Mouse (Mus musculus): ENCODE measurements at regions not wholly inside any gene's neighbourhood (a gene's known extent, or its start where the extent isn't known, plus 50 kb on each side); places are given as distances from the start of the nearest gene placed in this dataset.
"Not testable (repeated sequence)": the region's sequence is repeated elsewhere in the genome, so short reads cannot be mapped to it uniquely, and the experiment has no call there.

GRCm38 (mm10) chr15:14951246-14951645 is 1777.3 kb upstream of the Cdh9 start:
- H3K9ac ChIP-seq (ENCODE audit: low read depth, low read length) = no peak overlapping the region
- TF ChIP-seq CTCF (IDR thresholded peaks at IDR 0.05; ENCODE audit: low read depth) = no peak
- whole genome bisulfite sequencing = 80% methylated on average over 4 of the region's 4 CpGs
- H3K4me1 ChIP-seq (replicated peaks; ENCODE audit: control insufficient read depth, insufficient read depth, low read length) = no peaks in the 10 kb centered on the region
- H3K4me2 ChIP-seq (replicated peaks; ENCODE audit: low read depth) = no peak overlapping the region
- H3K36me3 ChIP-seq (ENCODE audit: control insufficient read depth, insufficient read depth) = no peaks in the 10 kb centered on the region
- H3K27me3 ChIP-seq (replicated peaks; ENCODE audit: control insufficient read depth, insufficient read depth, low read length) = no peaks in the 10 kb centered on the region
- H3K27ac ChIP-seq (ENCODE audit: low read depth, low read length) = no peak overlapping the region
- no peak overlapping the region for H3K4me3 ChIP-seq (ENCODE audit: low read depth, low read length)
- H3K9me3 ChIP-seq (ENCODE audit: control insufficient read depth) = no peaks in the 10 kb centered on the region
- no peak for ATAC-seq

GRCm38 (mm10) chr15:14982227-14982626 is 1746.3 kb upstream of the Cdh9 start:
- TF ChIP-seq CTCF (IDR thresholded peaks at IDR 0.05; ENCODE audit: low read depth) = no peak
- Histone ChIP-seq H3K36me3 (ENCODE audit: control insufficient read depth, insufficient read depth) (no peaks in the 10 kb centered on the region), H3K27me3 (replicated peaks; ENCODE audit: control insufficient read depth, insufficient read depth, low read length) (no peaks in the 10 kb centered on the region), H3K9me3 (ENCODE audit: control insufficient read depth) (no peaks in the 10 kb centered on the region), H3K27ac (ENCODE audit: low read depth, low read length) (no peak overlapping the region), H3K4me1 (replicated peaks; ENCODE audit: control insufficient read depth, insufficient read depth, low read length) (no peaks in the 10 kb centered on the region), H3K9ac (ENCODE audit: low read depth, low read length) (no peak overlapping the region), H3K4me2 (replicated peaks; ENCODE audit: low read depth) (no peak overlapping the region), H3K4me3 (ENCODE audit: low read depth, low read length) (no peak overlapping the region)
- no peak for ATAC-seq
- 63% methylated on average over 3 of the region's 3 CpGs for WGBS

GRCm38 (mm10) chr15:15019352-15019751 is 1709.2 kb upstream of the Cdh9 start:
- not testable (repeated sequence) for H3K9me3 ChIP-seq (ENCODE audit: control insufficient read depth); H3K9ac ChIP-seq (ENCODE audit: low read depth, low read length); H3K36me3 ChIP-seq (ENCODE audit: control insufficient read depth, insufficient read depth); H3K27ac ChIP-seq (ENCODE audit: low read depth, low read length); H3K27me3 ChIP-seq (replicated peaks; ENCODE audit: control insufficient read depth, insufficient read depth, low read length); H3K4me2 ChIP-seq (replicated peaks; ENCODE audit: low read depth); H3K4me1 ChIP-seq (replicated peaks; ENCODE audit: control insufficient read depth, insufficient read depth, low read length); H3K4me3 ChIP-seq (ENCODE audit: low read depth, low read length)
- WGBS = 40% methylated on average over 2 of the region's 2 CpGs
- peak; percentile 31; the same call in 1 of the 2 replicates for ATAC-seq
